Mouse (Mus musculus) intestine, embryonic 14.5 days (tissue): ENCODE results near the gene Aifm3. TPM values are rescaled to one million over a fixed set of nuclear protein-coding genes. Genes with fewer than 3 reads are reported as not detected.

Source experiments
- ATAC-seq: fragments of 200-750 bp; cut with Nextera tagmentation; replicated peaks from 2 replicates; pipeline ENCODE4 v1.8.0; 2017; ENCODE audit warnings: low read depth, moderate number of reproducible peaks, moderate TSS enrichment, moderate library complexity; ENCODE audit not compliant: low FRiP score, low TSS enrichment
- DNase-seq: peaks from one replicate; pipeline ENCODE4 v3.0.0-alpha.2; 2018; ENCODE audit warnings: low spot score
- H3K27ac ChIP-seq: fragments of 300-500 bp; sonication (generic); 2 replicates; pipeline ENCODE4 v1.5.1; 2014; ENCODE audit warnings: low read depth, mild to moderate bottlenecking, control low read depth
- H3K27me3 ChIP-seq: fragments of 300-500 bp; sonication (generic); replicated peaks from 2 replicates; pipeline ENCODE4 v1.6.1; 2014; ENCODE audit warnings: low read length, control low read depth; ENCODE audit not compliant: control insufficient read depth, insufficient read depth
- H3K36me3 ChIP-seq: fragments of 300-500 bp; sonication (generic); 2 replicates; pipeline ENCODE4 v1.6.1; 2014; ENCODE audit warnings: low read length, control low read depth; ENCODE audit not compliant: control insufficient read depth, insufficient read depth
- H3K4me1 ChIP-seq: fragments of 300-500 bp; sonication (generic); replicated peaks from 2 replicates; pipeline ENCODE4 v1.6.1; 2014; ENCODE audit warnings: low read length, control low read depth, mixed read lengths; ENCODE audit not compliant: control insufficient read depth, insufficient read depth
- H3K4me2 ChIP-seq: fragments of 300-500 bp; sonication (generic); 2 replicates; pipeline ENCODE4 v1.6.1; 2014; ENCODE audit warnings: low read length
- H3K4me3 ChIP-seq: fragments of 300-500 bp; sonication (generic); 2 replicates; pipeline ENCODE4 v1.5.1; 2014; ENCODE audit warnings: low read depth, low read length, control low read depth, mixed read lengths
- H3K9ac ChIP-seq: fragments of 300-500 bp; sonication (generic); 2 replicates; pipeline ENCODE4 v1.6.1; 2014; ENCODE audit warnings: mild to moderate bottlenecking, low read length
- H3K9me3 ChIP-seq: fragments of 300-500 bp; sonication (generic); 2 replicates; pipeline ENCODE4 v1.6.1; 2016; ENCODE audit warnings: low read length, control low read depth; ENCODE audit not compliant: control insufficient read depth
- WGBS: fragments of 180-500 bp; shearing (Covaris S2); extraction: QIAGEN DNeasy Blood & Tissue Kit; methylation state at CpG from one replicate; pipeline ENCODE4 v1.1.7; 2014; 5-methylcytosine and 5-hydroxymethylcytosine counted together
- polyA plus RNA-seq: library from polyadenylated mRNA; unstranded; fragments of >200 nt; fragmentation: Nextera tagmentation; extraction: Ambion mirVana; gene quantifications from 2 replicates; pipeline ENCODE4 v1.2.1, GENCODE M21; 2014

Aifm3 gene
- polyA plus RNA-seq, 1 experiment from 2014 or later = 3.2 TPM

DNA sequence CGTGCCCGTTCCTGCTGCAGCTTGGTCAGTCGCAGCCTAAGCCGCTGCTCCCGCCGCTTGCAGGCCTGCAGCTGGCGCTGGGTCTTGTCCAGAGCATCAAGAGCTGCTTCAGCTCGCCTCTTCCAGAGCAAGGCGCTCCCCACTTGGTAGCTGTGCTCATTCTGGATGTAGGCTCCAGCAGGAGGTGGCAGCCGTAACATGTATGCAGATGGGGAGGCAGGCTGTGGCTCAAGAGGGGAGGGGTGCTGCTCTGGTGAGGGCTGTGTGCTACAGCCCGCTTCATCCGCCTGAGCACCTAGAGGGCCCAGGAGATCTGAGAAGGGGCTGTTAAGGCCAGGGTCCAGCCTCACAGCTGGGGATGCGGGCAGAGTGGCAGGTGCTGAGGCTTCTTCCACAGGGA, 38.9 kb downstream of the Aifm3 start:
- DNase-seq (no peak), ATAC-seq (no peak)
- no peaks in the 10 kb centered on the region for H3K9me3 ChIP-seq
- no peaks in the 10 kb centered on the region for H3K27me3 ChIP-seq
- H3K4me3 ChIP-seq = no peak overlapping the region
- peaks cover 15% of the 10 kb centered on the region for H3K4me1 ChIP-seq
- H3K9ac ChIP-seq = no peak overlapping the region
- peaks cover 59% of the 10 kb centered on the region for H3K36me3 ChIP-seq
- 89% methylated on average over 13 of the region's 13 CpGs for WGBS
- no peak overlapping the region for H3K27ac ChIP-seq
- H3K4me2 ChIP-seq = no peak overlapping the region

DNA sequence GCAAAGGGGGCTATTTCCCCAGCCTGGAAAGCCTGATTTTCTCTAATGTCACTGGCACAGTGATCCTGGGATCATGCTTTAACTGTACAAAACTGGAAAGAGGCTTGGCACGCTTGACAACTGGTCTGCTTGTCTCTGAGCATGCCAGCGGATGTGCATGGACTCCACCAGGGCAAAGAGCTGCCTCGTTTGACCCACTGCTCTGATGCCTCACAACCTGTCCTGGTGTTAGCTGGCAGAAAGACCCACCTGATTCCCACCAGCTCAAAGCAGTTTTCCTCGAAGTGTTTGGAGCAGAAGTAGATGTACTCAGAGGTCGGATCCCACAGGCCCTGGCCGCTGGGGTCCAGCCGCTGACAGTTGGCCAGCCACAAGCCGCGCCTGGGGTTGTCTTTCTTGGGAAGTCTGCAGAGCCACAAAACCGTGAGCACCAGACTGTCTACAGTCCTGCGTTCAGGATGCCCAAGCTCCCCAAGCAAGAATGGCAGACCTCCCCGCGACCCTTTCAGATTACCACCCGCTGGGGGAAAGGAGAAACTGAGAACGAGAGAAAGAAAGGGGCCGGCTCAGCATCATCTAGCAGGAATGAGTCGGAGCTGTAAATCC, 40.7 kb downstream of the Aifm3 start:
- peak overlapping the region; percentile 60 for H3K4me3 ChIP-seq
- H3K27ac ChIP-seq = peak overlapping the region; percentile 97
- peaks cover 15% of the 10 kb centered on the region for H3K4me1 ChIP-seq
- H3K36me3 ChIP-seq = peaks cover 43% of the 10 kb centered on the region
- peak overlapping the region; percentile 84 for H3K9ac ChIP-seq
- no peak for DNase-seq
- no peaks in the 10 kb centered on the region for H3K27me3 ChIP-seq
- no peak for ATAC-seq
- peak overlapping the region; percentile 87 for H3K4me2 ChIP-seq
- no peaks in the 10 kb centered on the region for H3K9me3 ChIP-seq
- WGBS = 13% methylated on average over 17 of the region's 17 CpGs

DNA sequence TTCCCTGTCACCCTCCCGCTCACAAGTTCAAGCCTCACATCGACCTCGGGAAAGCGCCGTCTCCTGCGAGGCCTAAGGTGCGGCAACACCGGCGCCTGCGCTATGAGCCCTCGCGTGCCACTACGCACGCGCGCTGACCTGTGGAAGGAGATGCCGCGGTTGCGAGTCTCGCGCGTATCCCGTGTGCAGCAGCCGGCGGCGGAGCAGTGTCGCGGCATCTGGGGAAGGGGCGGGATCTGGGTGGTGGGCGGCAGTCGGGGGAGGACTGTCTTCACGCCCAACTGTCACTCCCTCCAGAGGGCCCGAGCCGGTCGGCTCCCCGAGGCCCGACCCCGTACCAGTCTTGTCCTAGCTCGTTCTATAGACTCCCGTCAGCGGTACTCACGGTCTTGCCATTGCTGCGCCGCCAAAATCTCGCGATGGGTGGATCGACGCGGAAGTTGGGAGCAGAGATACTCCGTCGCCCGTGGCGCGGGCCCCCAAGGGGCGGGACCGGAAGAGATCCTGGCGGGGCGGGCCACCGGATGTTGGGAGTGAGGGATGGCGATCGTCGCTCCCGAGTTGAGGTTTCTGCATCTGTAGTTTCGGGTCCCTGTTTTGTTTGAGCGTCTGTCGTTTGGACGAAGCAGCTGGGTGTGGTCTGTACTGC, 41.4 kb downstream of the Aifm3 start, which contains the start of gene Thap7:
Gene Thap7 (minus strand): TSS at position 497 of the 649 bp plus-strand sequence.
- Histone ChIP-seq H3K27ac (peak within 1 kb of the TSS; percentile 97), H3K9me3 (no peaks in the 10 kb centered on the region), H3K27me3 (no peaks in the 10 kb centered on the region), H3K4me1 (peaks cover 15% of the 10 kb centered on the region), H3K4me3 (peak within 1 kb of the TSS; percentile 60), H3K9ac (peak within 1 kb of the TSS; percentile 84), H3K4me2 (peak within 1 kb of the TSS; percentile 87), H3K36me3 (peaks cover 36% of the 10 kb centered on the region)
- ATAC-seq = peak; percentile 95
- under 1% methylated on average over 67 of the region's 67 CpGs for WGBS
- peak; percentile 99 for DNase-seq

DNA sequence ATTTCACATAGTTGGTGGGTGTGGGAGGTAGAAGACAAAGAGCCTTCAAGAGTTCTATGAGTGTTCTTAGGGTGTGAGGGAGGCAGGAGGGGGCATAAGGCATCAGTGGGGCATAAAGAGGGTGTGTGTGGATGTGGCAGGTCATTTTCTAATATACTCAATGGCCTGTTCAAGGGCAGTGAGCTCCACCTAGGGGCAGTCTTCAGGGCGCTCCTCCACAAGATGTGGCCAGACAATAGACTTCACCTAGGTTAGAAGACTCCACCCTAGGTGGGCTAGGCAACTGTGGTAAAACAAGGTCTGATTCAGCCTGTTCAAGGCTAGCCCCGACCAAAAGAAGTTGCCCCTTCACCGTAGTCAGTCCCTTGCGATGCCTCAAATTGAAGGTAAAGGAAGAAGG, 42.9 kb downstream of the Aifm3 start:
- no peak for DNase-seq

DNA sequence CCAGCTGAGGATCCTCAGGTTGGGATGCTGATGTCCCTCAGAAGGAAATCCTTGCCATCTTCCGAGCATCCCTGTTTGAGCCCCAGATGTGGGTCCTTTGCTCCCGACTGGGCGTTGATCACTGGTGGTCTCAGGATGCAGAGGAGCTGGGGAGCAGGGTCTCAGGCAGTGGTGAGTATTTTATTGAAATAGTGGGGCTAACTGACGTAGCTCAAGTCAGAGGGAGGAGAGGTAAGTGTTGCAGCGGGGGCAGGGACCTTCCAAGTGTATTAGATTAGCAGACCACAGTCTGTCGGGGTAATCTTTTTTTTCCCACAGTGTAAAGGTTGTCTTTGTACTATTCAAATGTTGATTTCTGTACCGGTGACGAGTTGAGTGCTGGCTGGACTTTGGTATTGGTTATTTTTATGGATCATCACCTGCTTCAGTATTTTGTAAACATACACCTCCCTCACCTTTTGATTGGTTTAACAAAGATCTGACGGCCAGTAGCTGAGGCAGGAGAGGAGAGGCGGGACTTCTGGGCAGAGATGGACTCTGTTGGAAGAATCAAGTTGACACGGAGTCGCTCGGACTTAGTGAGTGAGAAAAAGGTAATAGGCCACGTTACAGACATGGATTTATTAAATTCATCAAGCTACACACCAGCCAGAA, 43.4 kb downstream of the Aifm3 start:
- Histone ChIP-seq H3K27ac (no peak overlapping the region), H3K9ac (no peak overlapping the region), H3K36me3 (peaks cover 16% of the 10 kb centered on the region), H3K9me3 (no peaks in the 10 kb centered on the region), H3K4me1 (peaks cover 15% of the 10 kb centered on the region), H3K4me2 (no peak overlapping the region), H3K27me3 (no peaks in the 10 kb centered on the region), H3K4me3 (no peak overlapping the region)
- 70% methylated on average over 14 of the region's 14 CpGs for WGBS
- ATAC-seq = no peak
- no peak for DNase-seq

More for the DNA sequence above, 42.9 kb downstream of the Aifm3 start:
- peaks cover 15% of the 10 kb centered on the region for H3K4me1 ChIP-seq
- H3K27ac ChIP-seq = no peak overlapping the region
- peaks cover 21% of the 10 kb centered on the region for H3K36me3 ChIP-seq
- no peaks in the 10 kb centered on the region for H3K27me3 ChIP-seq
- WGBS = 59% methylated on average over 4 of the region's 4 CpGs
- H3K9ac ChIP-seq = no peak overlapping the region
- no peak overlapping the region for H3K4me3 ChIP-seq
- H3K4me2 ChIP-seq = no peak overlapping the region
- ATAC-seq = no peak
- H3K9me3 ChIP-seq = no peaks in the 10 kb centered on the region

DNA sequence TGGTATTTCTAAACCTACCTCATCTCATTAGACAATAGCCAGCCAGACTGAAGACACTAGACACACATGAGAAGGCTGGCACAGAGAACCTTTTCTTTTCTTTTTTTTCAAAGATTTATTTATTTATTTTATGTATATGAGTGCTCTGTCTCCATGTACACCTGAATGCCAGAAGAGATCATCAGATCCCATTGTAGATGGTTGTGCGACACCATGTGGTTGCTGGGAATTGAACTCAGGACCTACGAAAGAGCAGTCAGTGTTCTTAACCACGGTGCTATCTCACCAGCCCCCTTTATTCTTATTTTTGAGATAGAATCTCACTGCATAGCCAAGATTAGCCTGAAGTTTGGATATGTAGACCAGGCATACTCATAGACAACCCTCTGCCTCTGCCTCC, 47.2 kb downstream of the Aifm3 start:
- no peak overlapping the region for H3K4me2 ChIP-seq
- H3K9me3 ChIP-seq = no peaks in the 10 kb centered on the region
- DNase-seq = no peak
- no peak for ATAC-seq
- no peak overlapping the region for H3K4me3 ChIP-seq
- 87% methylated on average over 3 of the region's 3 CpGs for WGBS
- H3K4me1 ChIP-seq = peaks cover 4% of the 10 kb centered on the region
- H3K27me3 ChIP-seq = no peaks in the 10 kb centered on the region
- H3K9ac ChIP-seq = no peak overlapping the region
- H3K27ac ChIP-seq = no peak overlapping the region
- no peaks in the 10 kb centered on the region for H3K36me3 ChIP-seq

DNA sequence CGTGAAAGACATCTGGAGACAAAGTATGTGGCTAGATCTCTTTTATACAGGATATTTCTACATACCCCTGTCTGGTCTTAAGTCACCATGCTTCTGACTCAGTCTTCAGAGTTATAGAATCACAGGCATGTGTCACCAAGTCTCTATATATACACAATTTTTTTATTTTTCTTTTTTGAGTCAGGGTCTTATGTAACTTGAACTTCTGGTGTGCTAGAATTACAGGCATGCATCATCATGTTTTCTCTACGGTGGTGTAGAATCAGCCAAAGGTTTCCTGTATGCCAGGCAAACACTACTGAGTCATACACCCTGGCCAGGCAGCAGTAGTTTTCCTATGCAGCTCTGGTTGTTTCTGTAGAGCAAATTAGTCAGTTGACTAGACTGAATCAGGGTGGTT, 53.2 kb downstream of the Aifm3 start:
- Histone ChIP-seq H3K4me1 (no peaks in the 10 kb centered on the region), H3K4me3 (no peak overlapping the region), H3K27me3 (no peaks in the 10 kb centered on the region), H3K36me3 (no peaks in the 10 kb centered on the region), H3K4me2 (no peak overlapping the region), H3K9me3 (no peaks in the 10 kb centered on the region), H3K9ac (no peak overlapping the region), H3K27ac (no peak overlapping the region)
- ATAC-seq (no peak), DNase-seq (no peak)
- 83% methylated on average over 2 of the region's 2 CpGs for WGBS

DNA sequence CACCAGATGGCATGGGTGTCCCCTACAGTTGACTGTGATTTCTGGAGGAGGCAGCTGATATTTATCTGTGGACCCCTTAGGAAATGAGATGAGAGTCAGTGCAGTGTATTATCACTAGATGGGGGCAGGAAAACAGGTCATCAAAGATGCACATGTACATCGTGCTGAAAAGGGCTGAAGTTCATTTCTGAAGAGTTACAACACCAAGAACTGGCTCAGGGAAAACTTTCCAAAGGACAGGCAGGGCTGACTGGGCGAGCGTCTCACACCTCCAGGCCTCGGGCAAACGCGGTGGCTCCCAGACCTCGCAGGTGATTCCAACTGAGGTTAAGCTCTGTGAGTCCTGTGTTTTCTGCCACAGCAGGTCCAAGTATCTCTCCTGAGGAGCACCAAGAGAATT, 63.4 kb downstream of the Aifm3 start:
- Histone ChIP-seq H3K4me2 (no peak overlapping the region), H3K9ac (no peak overlapping the region), H3K9me3 (no peaks in the 10 kb centered on the region), H3K4me3 (no peak overlapping the region), H3K4me1 (peaks cover 19% of the 10 kb centered on the region), H3K27ac (no peak overlapping the region), H3K36me3 (no peaks in the 10 kb centered on the region), H3K27me3 (no peaks in the 10 kb centered on the region)
- ATAC-seq (no peak), DNase-seq (no peak)
- 70% methylated on average over 7 of the region's 7 CpGs for WGBS
